Mouse (Mus musculus) cerebellum, postnatal 14 days (tissue): ENCODE data around the gene 0610040J01Rik.
A peak's percentile ranks its signal among the peaks of the same experiment; 100 is the strongest.

Experiments
- DNase-seq, 2 experiments: peaks; one replicate each; pipeline ENCODE4 v3.0.0; 2021; ENCODE audit warnings: mixed read lengths in 2 of 2

0610040J01Rik gene

GRCm38 (mm10) chr5:63906149-63907093 lies 94.3 kb downstream of the 0610040J01Rik start:
- DNase-seq: peak; percentile 91 to 92

- DNase-seq: no peak
Observed at GRCm38 (mm10) chr5:63907513-63907912, 95.3 kb downstream of the 0610040J01Rik start.

GRCm38 (mm10) chr5:63910171-63910960 lies 98.2 kb downstream of the 0610040J01Rik start:
- DNase-seq: no peak

GRCm38 (mm10) chr5:63914896-63915295 lies 102.7 kb downstream of the 0610040J01Rik start:
- peak in 1 of 2 experiments; percentile 21 for DNase-seq

GRCm38 (mm10) chr5:63916457-63917139 lies 104.4 kb downstream of the 0610040J01Rik start:
- DNase-seq: peak in 1 of 2 experiments; percentile 34

- no peak for DNase-seq
Observed at GRCm38 (mm10) chr5:63918201-63918600, 106.0 kb downstream of the 0610040J01Rik start.

- no peak for DNase-seq
Observed at GRCm38 (mm10) chr5:63923305-63924025, 111.3 kb downstream of the 0610040J01Rik start.

- DNase-seq: no peak
Observed at GRCm38 (mm10) chr5:63925035-63925628, 113.0 kb downstream of the 0610040J01Rik start.

- DNase-seq: no peak
Observed at GRCm38 (mm10) chr5:63930824-63931358, 118.7 kb downstream of the 0610040J01Rik start.

GRCm38 (mm10) chr5:63932829-63933228 lies 120.7 kb downstream of the 0610040J01Rik start:
- no peak for DNase-seq

- DNase-seq: no peak
Observed at GRCm38 (mm10) chr5:63935581-63935980, 123.4 kb downstream of the 0610040J01Rik start.

GRCm38 (mm10) chr5:63936740-63937139 lies 124.6 kb downstream of the 0610040J01Rik start:
- DNase-seq: peak in 1 of 2 experiments; percentile 24

- no peak for DNase-seq
Observed at GRCm38 (mm10) chr5:63938575-63938974, 126.4 kb downstream of the 0610040J01Rik start.

- no peak for DNase-seq
Observed at GRCm38 (mm10) chr5:63941891-63942290, 129.7 kb downstream of the 0610040J01Rik start.

- no peak for DNase-seq
Observed at GRCm38 (mm10) chr5:63943291-63943690, 131.1 kb downstream of the 0610040J01Rik start.

GRCm38 (mm10) chr5:63947526-63947925 lies 135.4 kb downstream of the 0610040J01Rik start:
- no peak for DNase-seq

GRCm38 (mm10) chr5:63949195-63949594 lies 137.0 kb downstream of the 0610040J01Rik start:
- DNase-seq: no peak
